Mouse (Mus musculus): ENCODE measurements around the gene Npas2.

- TF ChIP-seq POLR2A (IDR thresholded peaks at IDR 0.05; ENCODE audit: low read depth, low read length), result no peak
- TF ChIP-seq CTCF (IDR thresholded peaks at IDR 0.05; ENCODE audit: extremely low read depth, insufficient read depth, insufficient read length, insufficient replicate concordance), result no peak
Measured at GRCm38 (mm10) chr1:39180517-39180916, 13.0 kb upstream of the Npas2 start.

Data from spleen, adult 2 months (tissue).